Mouse (Mus musculus) gastrocnemius, adult 18-20 months (tissue): ENCODE results near the gene Abcb10. TPM values are rescaled to one million over a fixed set of nuclear protein-coding genes. Genes with fewer than 3 reads are reported as not detected.

ENCODE experiments used
- DNase-seq: peaks from one replicate; pipeline ENCODE4 v3.0.0; 2021; ENCODE audit warnings: low spot score
- microRNA-seq: library from miRNA; unstranded; fragments of <30 nt; microRNA quantifications from one replicate; pipeline ENCODE4 v1.2.0, GENCODE M21; 2021
- total RNA-seq, 2 experiments: library from RNA; stranded (reverse); gene quantifications; 2 replicates each; pipeline ENCODE4 v1.2.3; 2021

Gene Abcb10
- total RNA-seq, 2 experiments from 2014 or later: 16.5 to 17.5 TPM

- DNase-seq: no peak
Measured at GRCm38 (mm10) chr8:123912265-123912664, 70.7 kb downstream of the Abcb10 start.

GRCm38 (mm10) chr8:123907604-123908003 is 75.3 kb downstream of the Abcb10 start:
- DNase-seq: no peak

GRCm38 (mm10) chr8:123902653-123903052 is 80.3 kb downstream of the Abcb10 start:
- no peak for DNase-seq

Small RNAs within 50 kb of the gene (microRNA-seq; reads per million reads assigned to microRNA genes)
- not detected for gene Mir1967

Other genes with a start within 250 kb of the Abcb10 start
- gene Rab4a, start 177.1 kb downstream of the Abcb10 start, total RNA-seq: 10 to 100 TPM; 14.8 to 14.9 TPM
- under 1 TPM; 0.21 to 0.26 TPM for gene Ccsap, start 122.9 kb downstream of the Abcb10 start, total RNA-seq
- gene Acta1, start 88.4 kb downstream of the Abcb10 start, total RNA-seq: over 10,000 TPM; 42,846 to 52,629 TPM
- 10 to 100 TPM in 1 of 2 experiments, 1 to 10 TPM in 1; 9.8 to 10.4 TPM for gene Nup133, start 33.9 kb downstream of the Abcb10 start, total RNA-seq
- gene Taf5l, start 38.3 kb upstream of the Abcb10 start, total RNA-seq: 10 to 100 TPM; 11.9 to 13.8 TPM
- 1 to 10 TPM; 5.3 to 6.3 TPM for gene Urb2, start 38.4 kb upstream of the Abcb10 start, total RNA-seq
- 10 to 100 TPM; 40.3 to 42.5 TPM for gene Galnt2, start 248.3 kb upstream of the Abcb10 start, total RNA-seq